Mouse (Mus musculus): Measurements from ENCODE around the gene Ctcfl.

DNA sequence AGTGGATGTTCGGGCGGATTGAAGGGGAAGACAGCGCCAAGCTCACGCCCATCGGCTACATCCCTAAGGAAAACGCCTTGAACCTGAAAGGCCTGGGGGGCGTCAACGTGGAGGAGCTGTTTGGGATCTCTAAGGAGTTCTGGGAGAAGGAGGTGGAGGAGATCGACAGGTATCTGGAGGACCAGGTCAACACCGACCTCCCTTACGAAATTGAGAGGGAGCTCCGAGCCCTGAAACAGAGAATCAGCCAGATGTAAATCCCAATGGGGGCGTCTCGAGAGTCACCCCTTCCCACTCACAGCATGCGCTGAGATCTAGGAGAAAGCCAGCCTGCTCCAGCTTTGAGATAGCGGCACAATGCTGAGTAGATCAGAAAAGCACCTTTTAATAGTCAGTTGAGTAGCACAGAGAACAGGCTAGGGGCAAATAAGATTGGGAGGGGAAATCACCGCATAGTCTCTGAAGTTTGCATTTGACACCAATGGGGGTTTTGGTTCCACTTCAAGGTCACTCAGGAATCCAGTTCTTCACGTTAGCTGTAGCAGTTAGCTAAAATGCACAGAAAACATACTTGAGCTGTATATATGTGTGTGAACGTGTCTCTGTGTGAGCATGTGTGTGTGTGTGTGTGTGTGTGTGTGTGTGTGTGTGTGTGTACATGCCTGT is 39.2 kb upstream of the Ctcfl start:
- TF ChIP-seq CTCF (IDR thresholded peaks at IDR 0.05) (no peak), POLR2A (IDR thresholded peaks at IDR 0.05; ENCODE audit: insufficient read depth, low read depth, low read length) (no peak), EP300 (IDR thresholded peaks at IDR 0.05; ENCODE audit: insufficient read depth, low read depth, low read length) (no peak)

All from heart, adult 2 months (tissue).